Mouse (Mus musculus): ENCODE results near the gene Wdr48. TPM values are rescaled to one million over a fixed set of nuclear protein-coding genes. Genes with fewer than 3 reads are reported as not detected.
A peak's percentile ranks its signal among the peaks of the same experiment; 100 is the strongest.

The Wdr48 gene
- total RNA-seq (2021) = 10 to 100 TPM; 10.4 to 11.1 TPM
- long read RNA-seq, experiment 1, partial matches to known transcripts = 0 of 2 reads
- long read RNA-seq, experiment 1, other reads (novel, unspliced or antisense) = 1 of 2 reads
- long read RNA-seq, experiment 2, partial matches to known transcripts = 0 of 3 reads
- long read RNA-seq, experiment 2, other reads (novel, unspliced or antisense) = 2 of 3 reads

DNA sequence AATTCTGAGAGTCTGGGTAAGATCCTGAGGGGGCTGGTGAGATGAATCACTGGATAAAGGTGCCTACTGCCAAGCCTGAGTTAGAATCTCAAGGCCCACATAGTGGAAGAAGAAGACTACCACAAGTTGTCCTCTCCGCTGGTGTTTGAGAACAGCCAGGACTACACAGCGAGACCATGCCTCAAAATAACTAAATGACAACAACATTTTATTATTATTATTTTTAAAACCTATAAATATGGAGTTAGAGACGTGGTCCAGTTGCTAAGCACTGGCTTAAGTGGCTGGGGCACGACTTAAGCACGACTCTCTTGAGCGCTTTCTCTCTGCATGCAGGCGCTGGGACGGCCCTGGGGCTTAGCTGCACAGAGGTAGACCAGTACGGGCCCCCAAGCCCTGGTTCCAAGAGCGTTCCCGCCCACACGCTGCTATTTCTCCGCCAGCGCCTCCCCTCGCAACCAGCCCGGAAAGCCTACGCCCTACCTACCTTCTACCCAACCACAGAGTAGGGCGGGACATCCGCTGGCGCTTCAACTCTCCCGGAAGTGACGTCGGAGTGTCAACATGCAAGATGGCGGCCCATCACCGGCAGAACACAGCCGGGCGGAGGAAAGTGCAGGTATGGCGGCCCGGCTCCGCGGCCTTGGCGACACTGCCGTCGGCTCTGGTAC is at the start of gene Wdr48:
Gene Wdr48, plus strand, starts transcription at position 540 of the 671 bp plus-strand sequence.
- DNase-seq (ENCODE audit: low spot score) = peak; percentile 98

DNA sequence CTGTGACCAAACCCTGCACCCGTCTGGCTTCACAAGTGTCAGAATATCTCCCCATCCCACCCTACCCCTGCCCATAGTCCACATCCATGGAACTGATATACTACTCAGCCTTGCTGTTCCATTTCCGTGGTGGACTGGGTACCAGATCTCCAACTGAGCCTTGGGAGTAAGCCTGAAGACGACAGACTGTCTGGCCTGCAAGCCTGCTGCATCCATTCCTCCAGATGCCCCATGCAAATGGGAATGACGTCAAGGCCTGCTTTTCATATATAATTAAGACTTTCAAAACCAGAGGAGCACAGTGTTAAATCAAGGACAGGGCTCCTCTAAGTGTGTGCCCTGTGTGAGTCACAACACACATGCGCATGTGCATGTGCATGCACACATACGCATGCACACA is 47.5 kb upstream of the Wdr48 start:
- no peak for DNase-seq (ENCODE audit: low spot score)

DNA sequence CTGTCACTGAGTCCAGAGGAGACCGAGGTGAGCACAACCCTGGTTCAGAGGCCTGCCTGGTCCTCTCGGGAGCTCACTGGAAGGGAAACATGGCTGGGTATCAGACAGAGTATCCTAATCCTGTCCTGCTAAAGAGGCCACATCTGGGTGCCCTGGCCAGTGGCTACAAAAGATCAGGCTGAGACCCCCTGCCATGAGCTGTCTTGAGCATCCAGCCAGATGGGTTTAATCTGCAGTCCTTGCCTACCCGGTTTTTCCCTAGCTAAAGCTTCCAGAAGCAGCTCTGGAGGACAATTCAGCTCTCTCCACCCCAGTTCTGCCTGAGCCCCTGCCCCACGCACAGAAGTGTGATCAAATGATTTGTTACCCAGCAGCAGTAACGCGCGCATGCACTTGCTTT is 46.0 kb upstream of the Wdr48 start:
- no peak for DNase-seq (ENCODE audit: low spot score)

DNA sequence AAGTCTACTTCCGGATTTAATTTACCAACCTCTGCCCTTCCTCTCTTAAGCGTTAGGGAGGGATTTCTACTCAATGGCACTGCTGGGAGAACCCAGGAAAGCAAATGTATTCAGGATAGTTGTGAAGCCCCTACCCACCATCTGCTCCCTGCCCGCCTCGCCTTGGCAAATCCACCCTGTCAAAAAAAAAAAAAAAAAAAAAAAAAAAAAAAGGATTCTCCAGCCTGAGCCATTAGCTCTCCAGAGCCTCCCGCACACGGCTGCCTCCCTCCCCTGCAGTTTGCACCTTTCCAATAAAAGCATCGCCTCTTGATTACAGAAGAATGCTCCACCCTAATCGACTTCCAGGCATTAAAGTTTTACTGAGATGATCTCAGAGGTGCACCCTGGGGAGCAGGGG is 45.5 kb upstream of the Wdr48 start:
- no peak for DNase-seq (ENCODE audit: low spot score)

DNA sequence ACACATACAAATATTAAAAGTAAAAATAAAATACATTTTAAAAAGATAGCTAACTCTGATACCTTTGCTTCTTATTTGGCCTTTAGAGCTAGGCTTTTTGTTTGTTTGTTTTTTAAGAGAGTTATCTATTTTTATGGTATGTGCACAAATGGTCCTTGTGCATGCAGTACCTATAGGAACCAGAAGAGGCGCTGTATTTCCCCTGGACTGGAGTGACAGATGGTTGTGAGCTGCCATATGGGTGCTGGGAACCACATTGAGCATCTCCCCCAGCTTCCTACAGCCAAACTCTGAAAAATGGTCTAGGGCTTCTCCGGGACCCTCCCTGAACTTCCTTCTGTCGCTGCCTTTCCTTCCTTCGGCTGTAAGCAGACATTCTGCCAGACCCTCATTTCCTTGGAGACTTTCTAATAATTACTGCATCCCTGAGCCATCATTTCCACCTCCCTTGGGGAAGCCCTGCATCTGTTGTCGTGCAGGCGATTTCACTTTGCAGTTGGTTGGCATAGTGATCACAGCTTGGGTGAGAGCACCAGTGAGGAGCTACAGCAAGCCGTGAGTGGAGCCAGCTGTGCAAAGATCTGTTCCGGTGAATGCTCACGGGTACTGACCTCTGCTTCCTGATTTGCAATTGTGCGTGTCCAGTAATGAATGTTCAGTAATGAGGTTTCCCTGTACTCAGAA is 42.2 kb upstream of the Wdr48 start:
- DNase-seq (ENCODE audit: low spot score) = no peak

DNA sequence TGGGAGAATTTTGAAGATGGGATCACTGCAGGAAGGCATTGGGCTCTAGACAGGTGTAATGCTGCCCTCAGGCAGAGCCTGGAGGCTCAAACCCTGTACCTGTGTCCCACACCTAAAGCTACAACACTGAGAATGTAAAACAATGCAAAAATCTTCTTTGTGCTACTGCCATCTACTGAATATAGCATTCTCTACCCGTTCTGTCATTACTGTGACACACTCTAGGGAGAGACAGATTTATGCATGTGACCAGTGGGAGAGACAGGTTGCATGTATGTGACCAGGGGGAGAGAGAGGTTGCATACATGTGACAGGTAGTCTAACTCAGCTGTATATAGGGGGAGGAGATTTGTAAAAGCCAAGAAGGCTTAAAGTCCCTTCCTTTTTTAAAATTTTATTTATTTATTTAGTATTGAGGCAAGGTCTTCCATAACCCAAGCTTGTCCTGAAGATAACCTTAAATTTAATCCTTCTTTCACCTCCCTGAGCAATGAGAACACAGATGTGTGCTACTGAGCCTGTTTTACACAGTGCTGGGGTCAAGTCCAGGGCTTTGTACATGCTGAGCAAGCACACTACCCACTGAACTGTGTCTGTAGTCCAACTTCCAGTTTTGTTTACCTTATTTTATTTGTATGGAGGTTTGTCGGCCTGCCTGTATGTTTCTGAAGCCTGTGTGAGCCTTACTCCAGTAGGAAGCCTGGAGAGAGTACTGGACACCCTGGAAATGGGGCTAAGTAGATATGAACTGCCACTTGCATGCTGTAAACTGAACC is 41.4 kb upstream of the Wdr48 start:
- no peak for DNase-seq (ENCODE audit: low spot score)

DNA sequence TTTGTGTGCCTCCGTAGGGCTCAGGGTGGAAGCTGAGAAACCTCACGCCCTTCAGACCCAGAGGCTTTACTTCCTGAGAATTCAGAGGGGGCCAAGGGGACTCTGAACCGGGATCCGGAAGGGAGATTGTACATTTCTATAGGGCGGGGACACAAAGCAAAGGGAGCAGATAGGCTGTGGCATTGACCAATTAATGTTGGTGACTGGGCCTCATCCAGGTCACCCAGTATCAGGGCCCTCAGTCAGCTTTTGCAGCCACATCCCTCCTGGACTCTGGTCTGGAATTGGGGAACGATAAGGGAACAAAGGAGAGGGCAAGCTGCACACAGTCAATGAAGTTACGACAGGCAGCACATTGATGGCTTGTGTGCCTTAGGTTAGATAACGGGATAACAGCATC is 40.5 kb upstream of the Wdr48 start:
- no peak for DNase-seq (ENCODE audit: low spot score)

DNA sequence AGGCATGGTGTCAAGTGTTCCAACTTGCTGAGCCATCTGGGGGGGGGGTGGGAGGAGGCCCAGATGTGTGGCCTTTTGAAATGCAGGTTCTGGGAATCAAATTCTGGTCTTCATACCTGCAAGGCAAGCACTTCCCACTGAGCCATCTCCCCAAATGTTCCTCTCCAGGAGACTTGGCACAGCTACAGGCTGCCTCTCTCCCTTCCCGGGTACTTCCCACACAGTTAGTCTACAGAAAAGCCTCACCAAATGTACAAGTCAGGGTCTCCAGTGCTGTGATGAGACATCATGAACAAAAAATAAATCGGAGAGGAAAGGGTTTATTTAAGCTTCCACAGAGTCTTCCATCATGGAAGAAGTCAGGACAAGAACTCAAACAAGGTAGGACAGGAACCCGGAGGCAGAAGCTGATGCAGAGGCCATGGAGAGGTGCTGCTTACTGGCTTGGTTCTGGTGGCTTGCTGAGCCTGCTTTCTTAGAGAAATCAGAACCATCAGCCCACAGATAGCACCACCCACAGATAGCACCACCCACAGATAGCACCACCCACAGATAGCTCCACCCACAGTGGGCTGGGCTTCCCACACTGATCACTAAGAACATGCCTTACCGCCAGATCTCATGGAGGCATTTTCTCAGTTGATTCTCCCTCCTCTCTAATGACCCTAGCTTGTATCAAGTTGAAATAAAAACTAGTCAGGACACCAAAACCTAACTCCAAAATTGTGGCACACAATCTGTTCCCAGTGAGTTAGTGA is 7.4 kb upstream of the Wdr48 start:
- DNase-seq (ENCODE audit: low spot score) = no peak

DNA sequence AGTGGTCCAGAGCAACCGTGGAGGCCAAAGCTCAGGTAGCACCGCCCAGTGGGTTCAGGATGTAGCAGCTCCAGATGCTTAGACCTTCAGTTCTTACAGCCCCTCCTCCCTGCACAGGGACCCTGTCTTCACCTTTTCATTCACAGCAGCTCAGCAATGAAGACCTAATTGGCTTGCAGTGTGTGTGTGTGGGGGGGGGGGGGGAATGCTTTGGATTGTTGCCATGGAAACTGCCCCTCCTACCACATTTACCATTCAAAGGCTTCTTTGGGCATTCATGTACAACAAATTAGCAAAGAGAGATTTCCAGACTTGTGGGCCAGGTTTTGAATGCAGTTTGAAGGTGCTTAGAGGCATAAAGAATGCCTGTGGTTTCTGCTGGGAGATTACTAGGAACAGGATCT is 5.8 kb upstream of the Wdr48 start:
- no peak for DNase-seq (ENCODE audit: low spot score)

DNA sequence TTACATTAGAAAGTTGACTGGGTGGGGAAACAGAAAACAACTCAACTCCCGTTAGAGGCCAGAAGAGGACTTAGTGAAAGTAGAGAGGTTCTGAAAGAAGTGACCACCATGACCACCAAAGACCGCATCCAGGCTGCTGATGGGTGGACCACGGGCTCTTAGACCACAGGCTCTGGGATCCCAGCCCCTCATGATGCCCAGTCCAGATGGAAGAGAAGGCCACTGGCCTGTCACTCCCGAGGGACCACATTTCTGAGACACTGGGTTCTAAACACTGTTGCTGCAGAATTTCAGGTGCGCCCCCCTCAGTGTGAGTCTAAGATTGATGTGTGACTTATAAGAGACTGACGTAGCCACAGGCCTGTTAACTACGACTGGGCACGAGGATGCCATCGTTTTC is 5.2 kb upstream of the Wdr48 start:
- DNase-seq (ENCODE audit: low spot score) = no peak

DNA sequence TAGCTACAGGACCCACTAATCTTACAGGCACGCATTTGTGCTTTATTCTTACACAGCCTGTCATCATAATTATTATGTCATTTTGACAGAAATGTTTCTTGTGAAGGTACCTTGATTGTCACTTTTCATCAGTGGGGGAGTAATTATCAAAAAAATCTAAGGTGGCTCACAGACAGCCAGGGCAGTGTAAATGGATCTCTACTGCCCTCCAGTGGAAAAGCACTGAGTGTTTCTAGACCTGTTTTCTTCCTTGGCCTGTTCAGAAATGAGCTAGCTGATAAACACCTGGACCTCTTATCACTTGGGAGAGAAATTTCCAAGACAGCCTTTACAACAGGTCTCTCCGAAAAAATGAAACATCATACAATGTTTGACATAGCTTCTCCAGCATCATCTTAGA is 4.0 kb upstream of the Wdr48 start:
- no peak for DNase-seq (ENCODE audit: low spot score)

DNA sequence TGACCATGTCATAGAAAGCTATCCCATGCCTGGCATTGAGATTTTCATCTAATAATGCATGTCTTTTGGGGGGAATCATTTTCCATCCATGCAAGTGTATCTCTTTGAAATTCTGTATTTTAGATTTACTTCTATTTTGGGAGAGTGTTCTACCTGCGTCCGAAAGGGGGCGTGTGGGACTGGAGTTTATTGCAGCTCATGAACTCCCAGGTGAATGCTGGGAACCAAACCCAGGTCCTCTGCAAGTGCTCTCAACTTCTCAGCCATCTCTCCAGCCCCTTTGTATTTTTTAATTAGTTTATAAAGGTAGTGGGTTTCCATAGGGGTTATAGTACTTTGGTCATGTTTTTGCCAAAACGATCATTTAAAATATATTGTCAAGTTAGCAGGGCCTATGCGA is 797 bp upstream of the Wdr48 start:
- no peak for DNase-seq (ENCODE audit: low spot score)

DNA sequence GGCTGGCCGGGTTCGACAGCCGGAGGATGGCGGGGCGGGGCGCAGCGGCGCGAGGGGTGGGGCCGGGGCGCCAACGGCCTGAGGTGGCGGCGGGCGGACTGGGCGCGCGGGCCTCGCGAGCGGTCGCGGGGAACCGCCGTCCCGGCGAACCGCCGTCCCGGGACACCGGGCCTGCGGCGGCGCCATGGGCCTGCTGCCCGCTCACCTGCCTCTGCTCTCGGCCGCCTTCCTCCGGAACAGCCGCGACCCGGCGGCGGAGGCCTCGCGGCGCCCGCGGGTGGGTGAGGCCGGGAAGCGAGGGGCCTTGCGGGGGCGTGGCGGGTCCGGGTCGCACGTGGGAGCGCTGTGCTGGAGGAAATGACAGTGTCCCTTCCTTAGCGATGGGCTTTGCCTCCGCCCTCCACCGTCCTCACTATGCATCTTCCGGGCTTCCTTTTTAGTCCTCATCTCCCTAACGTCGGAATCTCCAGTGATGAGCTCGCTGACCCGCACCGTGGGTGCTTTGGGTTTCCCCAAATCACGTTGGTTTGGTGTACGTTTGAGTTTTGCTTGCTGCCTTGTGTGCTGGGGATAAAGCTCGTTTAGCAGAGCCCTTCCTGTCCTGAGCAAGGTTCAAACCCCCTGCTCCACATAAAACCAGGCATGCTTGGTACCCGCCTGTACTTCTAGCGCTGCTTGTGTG is 503 bp downstream of the Wdr48 start:
- DNase-seq (ENCODE audit: low spot score) = peak; percentile 14

DNA sequence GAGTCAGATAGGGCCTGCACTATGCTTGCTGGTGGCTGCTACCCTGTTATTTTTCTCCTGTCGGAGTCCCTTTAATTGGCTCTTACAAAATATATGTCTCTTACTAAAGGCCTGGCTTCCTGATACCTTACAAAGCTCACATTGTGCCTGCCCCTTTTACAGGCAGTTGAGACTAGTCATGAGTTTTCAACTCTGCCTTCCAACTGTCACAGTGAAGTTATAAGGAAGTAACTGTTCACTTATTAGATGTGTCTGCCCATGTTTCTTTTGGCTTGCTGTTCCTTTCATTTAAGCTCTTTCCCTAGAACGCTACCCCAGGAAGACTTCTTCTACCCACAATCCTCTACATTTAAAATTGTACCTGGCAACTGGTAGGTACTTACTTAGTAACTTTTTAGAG is 4.8 kb downstream of the Wdr48 start:
- DNase-seq (ENCODE audit: low spot score) = no peak

DNA sequence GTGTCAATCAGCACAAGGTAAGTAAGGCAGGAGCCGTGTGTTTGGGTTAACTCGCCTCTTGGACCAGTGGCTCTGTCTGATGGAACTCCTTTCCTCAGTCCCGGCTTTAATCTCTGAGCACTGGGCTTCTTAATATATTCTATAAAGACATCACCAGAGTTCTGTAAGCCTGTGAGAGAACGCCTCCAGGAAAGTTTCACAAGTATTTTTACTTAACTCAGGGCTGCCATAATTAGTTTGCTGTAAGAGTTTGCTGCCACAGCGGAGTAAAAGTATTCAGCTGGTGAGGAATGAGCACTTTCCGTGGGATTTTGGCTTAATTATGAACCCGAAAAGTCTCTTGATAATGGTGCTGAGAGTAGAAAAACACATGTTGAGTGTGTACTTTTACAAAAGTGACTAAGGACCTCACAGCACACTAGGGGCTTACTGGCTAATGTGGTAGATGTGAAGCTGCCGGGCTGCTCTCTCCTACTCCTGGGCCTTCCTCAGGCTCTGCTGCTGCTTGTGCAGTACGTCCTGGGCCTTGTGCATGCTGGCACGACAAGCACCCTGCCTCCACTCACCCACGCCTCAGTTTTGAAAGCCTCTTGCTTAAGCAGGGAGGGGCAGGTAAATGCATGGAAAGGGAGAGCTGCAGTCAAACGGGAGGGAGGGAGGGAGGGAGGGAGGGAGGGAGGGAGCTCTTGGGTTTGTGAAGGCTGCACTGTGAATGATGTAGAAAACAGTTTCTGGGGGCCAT is 7.9 kb downstream of the Wdr48 start:
- DNase-seq (ENCODE audit: low spot score) = no peak

DNA sequence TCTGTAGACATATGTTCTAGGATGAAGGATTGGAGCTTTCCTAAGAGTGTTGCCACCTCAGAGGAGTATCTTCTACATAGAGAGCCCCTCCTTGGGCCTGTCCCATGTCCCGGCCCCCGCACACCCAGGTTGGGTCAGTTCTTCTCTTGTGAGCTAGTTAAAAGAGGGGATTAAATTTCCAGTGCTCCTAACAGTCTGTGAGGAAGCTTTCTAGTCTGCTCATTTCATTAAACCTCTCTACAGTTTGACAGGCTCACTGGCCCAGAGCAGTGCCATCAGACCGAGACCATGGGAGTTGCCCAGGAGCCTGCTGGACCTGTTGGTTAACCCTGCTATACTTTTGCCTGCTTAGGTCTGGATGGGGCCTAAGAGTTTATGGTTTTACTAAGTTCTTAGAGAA is 14.0 kb downstream of the Wdr48 start:
- DNase-seq (ENCODE audit: low spot score) = no peak

DNA sequence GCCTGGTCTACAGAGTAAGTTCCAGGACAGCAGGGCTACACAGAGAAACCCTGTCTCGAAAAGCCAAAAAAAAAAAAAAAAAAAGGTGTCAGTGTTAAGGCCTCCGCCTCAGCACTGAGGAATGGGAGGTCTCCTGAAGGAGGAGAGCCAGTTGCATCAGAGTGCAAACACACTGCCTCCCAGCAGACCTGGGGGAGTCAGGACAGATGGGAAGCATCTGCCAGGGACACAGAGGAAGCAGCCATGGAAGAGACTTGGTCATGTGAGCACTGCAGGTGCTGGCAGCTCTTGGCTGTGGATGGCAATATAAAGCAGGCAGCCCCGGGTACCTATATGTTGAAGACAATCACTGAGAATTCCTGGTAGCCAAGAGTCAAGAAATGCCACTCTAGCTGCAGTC is 15.3 kb downstream of the Wdr48 start:
- no peak for DNase-seq (ENCODE audit: low spot score)

DNA sequence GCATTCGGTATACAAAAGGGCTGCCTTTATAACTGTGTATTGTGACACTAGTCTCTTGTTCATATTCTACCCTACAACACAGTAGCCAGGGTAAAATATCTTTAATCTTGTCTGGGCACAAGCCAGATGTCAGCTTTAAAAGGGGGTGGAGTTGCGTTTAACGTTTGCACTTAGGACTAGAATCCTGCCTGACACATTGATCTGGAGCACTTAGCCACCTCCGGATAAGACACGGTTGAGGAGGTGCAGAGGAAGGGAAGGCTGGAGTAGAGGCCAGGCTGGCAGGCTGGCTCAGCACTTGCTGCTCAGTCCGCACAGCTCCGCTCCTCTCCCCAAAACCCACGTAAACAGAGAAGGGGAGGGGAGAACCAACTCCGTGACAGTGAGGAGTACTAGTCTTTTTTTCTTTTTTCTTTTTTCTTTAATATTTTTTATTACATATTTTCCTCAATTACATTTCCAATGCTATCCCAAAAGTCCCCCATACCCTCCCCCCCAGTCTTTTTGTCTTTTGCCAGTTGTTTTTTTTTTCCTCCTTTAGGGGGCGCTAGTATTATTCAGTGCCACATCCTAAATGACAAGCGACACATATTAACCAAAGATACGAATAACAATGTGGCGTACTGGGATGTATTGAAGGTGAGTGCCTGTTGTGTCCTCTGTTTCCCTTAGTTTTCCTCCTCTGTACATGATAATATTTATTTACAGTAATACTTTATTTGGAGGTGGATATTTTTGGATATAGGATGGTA is 18.6 kb downstream of the Wdr48 start:
- no peak for DNase-seq (ENCODE audit: low spot score)

DNA sequence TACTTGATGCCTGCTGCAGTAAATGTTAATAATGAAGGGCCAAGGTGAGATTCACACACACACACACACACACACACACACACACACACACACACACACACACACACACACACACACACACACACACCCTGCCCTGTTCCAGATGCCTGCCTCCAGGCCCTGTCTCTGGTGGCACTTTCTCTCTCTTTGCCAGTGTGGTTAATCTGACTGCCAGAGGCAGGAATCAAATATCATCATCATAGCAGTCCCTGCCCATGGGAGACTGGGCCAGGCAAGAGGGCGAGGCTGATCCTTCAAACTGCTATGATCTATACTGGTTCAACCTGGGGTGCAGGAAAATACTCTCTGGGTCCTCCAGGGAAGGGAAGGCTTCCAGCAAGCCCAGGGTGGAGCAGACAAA is 25.2 kb downstream of the Wdr48 start:
- DNase-seq (ENCODE audit: low spot score) = peak; percentile 35

DNA sequence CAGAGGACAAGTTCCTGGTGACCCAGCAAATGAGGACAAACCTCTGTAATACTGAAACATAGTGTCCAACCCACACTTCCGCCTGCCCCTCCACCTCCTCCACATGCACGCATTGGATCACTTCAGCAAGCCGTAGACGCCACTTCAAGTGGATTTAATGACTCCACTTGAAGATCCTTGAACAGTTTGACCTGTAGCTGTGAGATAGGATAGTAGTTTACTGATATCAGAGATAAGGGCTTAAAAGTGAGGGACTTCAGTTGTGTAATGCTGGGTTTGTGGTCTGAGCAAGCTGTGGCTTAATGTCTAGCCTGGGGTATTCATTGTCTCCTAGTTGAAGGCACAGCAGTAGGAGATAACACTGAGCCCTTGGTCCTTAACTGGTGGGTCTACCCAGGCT is 28.8 kb downstream of the Wdr48 start:
- no peak for DNase-seq (ENCODE audit: low spot score)

Data from gastrocnemius, adult 18-20 months (tissue).